Mouse (Mus musculus) bone marrow macrophage, adult 2 months (primary cell): Measurements from ENCODE around the gene Rack1. TPM values are rescaled to one million over a fixed set of nuclear protein-coding genes. Genes with fewer than 3 reads are reported as not detected.
"Not testable (repeated sequence)": the region's sequence is repeated elsewhere in the genome, so short reads cannot be mapped to it uniquely, and the experiment has no call there.

Experiments used
- H3K27ac ChIP-seq: 2 replicates; pipeline ENCODE4 v1.5.1; 2012; ENCODE audit warnings: low read depth, low read length; ENCODE audit not compliant: insufficient read depth
- H3K4me1 ChIP-seq: 2 replicates; pipeline ENCODE4 v1.6.1; 2012; ENCODE audit warnings: low read length; ENCODE audit not compliant: control insufficient read depth, insufficient read depth
- H3K4me3 ChIP-seq: 2 replicates; pipeline ENCODE4 v1.5.1; 2012; ENCODE audit warnings: mild to moderate bottlenecking, low read length, moderate library complexity; ENCODE audit not compliant: insufficient read depth
- CTCF ChIP-seq: IDR thresholded peaks from 2 replicates; pipeline ENCODE4 v1.5.1; 2012; ENCODE audit warnings: low read depth, mild to moderate bottlenecking, low read length, moderate library complexity
- POLR2A ChIP-seq: IDR thresholded peaks from 2 replicates; pipeline ENCODE4 v1.6.1; 2012; ENCODE audit warnings: mild to moderate bottlenecking, low read depth, low read length, borderline replicate concordance
- polyA plus RNA-seq: library from polyadenylated mRNA; stranded (reverse); fragments of >200 nt; gene quantifications from 2 replicates; pipeline ENCODE4 v1.2.4, GENCODE M21; 2012; ENCODE audit not compliant: missing spikeins, insufficient read depth, insufficient read length

Rack1 gene
- polyA plus RNA-seq, 1 experiment, result 1,563 TPM

GRCm38 (mm10) chr11:48816800-48817665, 16.9 kb downstream of the Rack1 start, which contains the start of gene Trim41:
Gene Trim41, minus strand, starts transcription at chr11:48817353.
- Histone ChIP-seq H3K4me1 (peaks cover 32% of the 10 kb centered on the region), H3K4me3 (peak within 1 kb of the TSS; percentile 97), H3K27ac (peak within 1 kb of the TSS; percentile 99)
- TF ChIP-seq CTCF (no peak), POLR2A (no peak)

DNA sequence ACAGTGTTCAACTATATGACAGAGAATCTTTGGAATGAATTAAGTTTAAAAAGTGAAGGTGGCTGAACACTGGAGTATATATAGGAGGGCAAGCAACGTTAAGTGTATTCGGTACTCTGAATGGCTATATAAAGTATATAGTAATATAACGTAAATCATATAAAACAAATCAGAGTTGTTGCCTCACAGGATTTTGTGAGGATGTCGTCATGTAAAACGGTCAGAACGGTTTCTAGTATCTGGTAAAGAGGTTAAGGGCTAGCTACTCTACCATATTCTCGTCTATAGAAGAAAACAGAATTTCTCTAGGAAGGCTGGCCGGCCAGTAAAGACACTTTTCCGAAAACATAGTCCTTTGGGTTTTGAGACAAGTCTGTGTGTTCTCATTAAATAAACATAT, 17.7 kb downstream of the Rack1 start:
- peak overlapping the region; percentile 97 for H3K4me3 ChIP-seq
- TF ChIP-seq CTCF (no peak), POLR2A (no peak)
- peaks cover 25% of the 10 kb centered on the region for H3K4me1 ChIP-seq
- H3K27ac ChIP-seq, result peak overlapping the region; percentile 51

DNA sequence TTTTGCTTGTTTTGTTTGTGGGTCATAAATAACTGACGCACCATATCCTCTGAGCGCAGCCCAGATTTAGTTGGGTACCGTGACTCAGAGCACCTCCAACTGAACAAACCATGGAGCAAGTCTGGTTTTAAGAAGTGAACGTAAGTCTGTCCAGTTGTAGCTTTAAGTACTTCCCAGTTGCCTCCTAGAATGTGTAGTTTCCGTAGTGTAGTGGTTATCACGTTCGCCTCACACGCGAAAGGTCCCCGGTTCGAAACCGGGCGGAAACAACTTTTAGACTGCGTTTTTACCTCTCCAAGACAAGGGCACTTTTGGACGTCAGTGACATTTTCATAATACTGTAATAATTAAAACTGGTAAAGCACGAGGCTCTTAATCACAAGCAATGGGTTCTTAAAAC, 18.2 kb downstream of the Rack1 start:
- Histone ChIP-seq H3K4me1 (peaks cover 21% of the 10 kb centered on the region), H3K4me3 (peak overlapping the region; percentile 97), H3K27ac (peak overlapping the region; percentile 32; the same call in 1 of the 2 replicates)
- TF ChIP-seq CTCF (no peak), POLR2A (no peak)

- H3K27ac ChIP-seq, result no peak overlapping the region
- TF ChIP-seq CTCF, result no peak
- TF ChIP-seq POLR2A, result no peak
- peaks cover 21% of the 10 kb centered on the region for H3K4me1 ChIP-seq
- H3K4me3 ChIP-seq, result no peak overlapping the region
Measured at GRCm38 (mm10) chr11:48819614-48820307, 19.6 kb downstream of the Rack1 start.

GRCm38 (mm10) chr11:48820308-48820674, 20.2 kb downstream of the Rack1 start:
- peaks cover 18% of the 10 kb centered on the region for H3K4me1 ChIP-seq

GRCm38 (mm10) chr11:48821299-48821698, 21.2 kb downstream of the Rack1 start:
- not testable (repeated sequence) for H3K4me3 ChIP-seq, H3K27ac ChIP-seq
- peaks cover 18% of the 10 kb centered on the region for H3K4me1 ChIP-seq

More at GRCm38 (mm10) chr11:48820308-48820674, 20.2 kb downstream of the Rack1 start:
- Histone ChIP-seq H3K4me3 (no peak overlapping the region), H3K27ac (no peak overlapping the region)
- TF ChIP-seq POLR2A (no peak), CTCF (no peak)

- no peak for TF ChIP-seq POLR2A
- no peak for TF ChIP-seq CTCF
- Histone ChIP-seq H3K27ac (no peak overlapping the region), H3K4me3 (peak overlapping the region; percentile 40; the same call in 1 of the 2 replicates), H3K4me1 (peaks cover 18% of the 10 kb centered on the region)
Measured at GRCm38 (mm10) chr11:48822768-48823512, 22.8 kb downstream of the Rack1 start.

DNA sequence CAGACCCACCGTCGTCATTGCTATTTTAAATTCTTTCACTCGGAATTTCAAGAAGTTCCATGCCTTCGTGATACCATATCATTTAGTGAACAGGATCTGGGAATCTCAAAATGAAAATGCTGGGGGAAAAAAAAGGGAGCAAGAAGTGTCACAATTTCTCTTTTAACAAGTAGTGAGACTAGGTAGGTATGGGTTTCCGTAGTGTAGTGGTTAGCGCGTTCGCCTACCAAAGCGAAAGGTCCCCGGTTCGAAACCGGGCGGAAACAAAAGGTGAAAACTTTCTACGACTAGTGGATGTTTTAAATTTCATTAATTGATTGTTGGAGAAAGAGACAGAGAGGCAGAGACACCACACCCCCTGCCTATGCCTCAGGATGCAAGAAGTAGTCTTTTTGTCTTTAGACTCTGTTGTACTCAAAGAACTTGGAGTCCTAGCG, 23.4 kb downstream of the Rack1 start:
- Histone ChIP-seq H3K4me1 (peaks cover 18% of the 10 kb centered on the region), H3K4me3 (peak overlapping the region; percentile 56), H3K27ac (no peak overlapping the region)
- no peak for TF ChIP-seq CTCF
- TF ChIP-seq POLR2A, result no peak

GRCm38 (mm10) chr11:48824311-48824830, 24.2 kb downstream of the Rack1 start:
- no peak for TF ChIP-seq CTCF
- no peak for TF ChIP-seq POLR2A
- Histone ChIP-seq H3K4me3 (peak overlapping the region; percentile 56), H3K4me1 (peaks cover 18% of the 10 kb centered on the region), H3K27ac (no peak overlapping the region)

DNA sequence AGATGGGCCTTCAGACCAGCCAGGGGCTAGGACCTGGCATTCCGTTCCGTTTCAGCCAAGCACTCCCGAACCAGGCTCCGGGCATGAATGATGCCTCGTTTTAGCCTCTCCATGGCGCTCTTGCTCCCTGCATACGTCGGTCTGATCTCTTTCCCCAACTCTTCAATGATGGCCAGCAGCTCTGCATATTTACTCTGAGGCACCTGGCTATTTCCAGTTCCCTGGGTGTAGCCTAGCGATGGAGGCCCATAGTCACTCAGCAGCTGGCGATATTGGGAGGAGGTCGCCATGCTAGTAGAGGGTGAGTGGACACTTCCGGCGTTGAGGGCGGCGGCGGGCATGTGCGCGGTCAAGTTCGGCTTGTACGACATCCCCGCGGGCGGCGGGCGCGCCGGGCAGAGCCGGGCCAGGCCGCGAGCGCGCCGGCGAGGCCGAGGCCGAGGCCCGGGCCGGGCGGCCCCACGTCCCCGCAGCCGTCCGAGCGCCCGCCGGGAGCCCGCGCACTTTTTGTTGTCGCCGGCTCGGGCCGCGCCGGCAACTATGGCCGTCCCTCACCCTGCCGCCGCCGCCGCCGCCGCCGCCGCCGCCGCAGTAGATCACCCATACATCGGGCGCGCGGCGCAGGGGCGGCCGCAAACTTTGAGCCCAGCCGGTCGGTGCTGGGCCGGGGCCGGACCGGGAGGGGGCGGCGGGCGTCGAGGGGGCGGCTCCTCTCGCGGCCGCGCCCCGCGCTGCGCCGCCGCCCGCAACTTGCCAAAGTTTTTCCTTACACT, 26.0 kb downstream of the Rack1 start, which contains the start of the genes Trim7 and Gm12184:
Gene Trim7, plus strand, starts transcription at position 162 of the 773 bp plus-strand sequence.
Gene Gm12184, minus strand, starts transcription at position 677 of the 773 bp plus-strand sequence.
- peak within 1 kb of the TSS; percentile 58 for H3K4me3 ChIP-seq
- peaks cover 11% of the 10 kb centered on the region for H3K4me1 ChIP-seq
- not testable (repeated sequence) for H3K27ac ChIP-seq
